Mouse (Mus musculus): ENCODE results near the gene Otud7b.

DNA sequence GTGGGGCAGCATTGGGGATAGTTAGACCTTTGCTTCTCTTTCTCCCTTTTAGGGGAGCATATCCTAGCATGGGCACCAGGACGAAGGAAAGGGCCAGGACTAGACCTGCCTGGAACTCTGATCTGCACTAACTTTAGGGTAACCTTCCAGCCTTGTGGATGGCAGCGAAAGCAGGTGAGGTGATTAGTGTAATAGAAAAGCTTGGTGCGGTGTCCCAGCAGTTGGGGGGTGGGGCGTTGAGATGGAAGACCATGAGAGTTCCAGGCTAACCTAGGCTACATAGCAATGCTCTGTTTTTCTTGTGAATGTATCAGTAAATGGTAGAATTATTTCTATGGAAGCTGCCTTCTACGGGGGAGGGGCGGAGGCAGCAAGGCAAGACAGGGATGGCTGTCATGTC, 58.7 kb downstream of the Otud7b start:
- no peak for TF ChIP-seq CTCF (IDR thresholded peaks at IDR 0.05; ENCODE audit: low read depth, low read length)
- TF ChIP-seq POLR2A (IDR thresholded peaks at IDR 0.05; ENCODE audit: insufficient read depth, low read length) = no peak
- no peak for TF ChIP-seq EP300 (IDR thresholded peaks at IDR 0.05; ENCODE audit: insufficient read depth, low read depth, low read length)
